Mouse (Mus musculus) thymus, postnatal 4 days (tissue): ENCODE data around the gene Glis3.

Experiments used
- DNase-seq: peaks from one replicate; pipeline ENCODE4 v3.0.0; 2021

Gene Glis3

GRCm38 (mm10) chr19:28529006-28529405 lies 150.9 kb downstream of the Glis3 start:
- DNase-seq, result no peak

GRCm38 (mm10) chr19:28527446-28527845 lies 152.4 kb downstream of the Glis3 start:
- DNase-seq, result no peak

- no peak for DNase-seq
Measured at GRCm38 (mm10) chr19:28525331-28525730, 154.5 kb downstream of the Glis3 start.

GRCm38 (mm10) chr19:28522289-28522688 lies 157.6 kb downstream of the Glis3 start:
- DNase-seq, result no peak

GRCm38 (mm10) chr19:28520761-28521181 lies 159.1 kb downstream of the Glis3 start:
- no peak for DNase-seq

GRCm38 (mm10) chr19:28520128-28520745 lies 159.6 kb downstream of the Glis3 start:
- DNase-seq, result no peak

GRCm38 (mm10) chr19:28519296-28519695 lies 160.6 kb downstream of the Glis3 start:
- no peak for DNase-seq

GRCm38 (mm10) chr19:28518846-28519245 lies 161.0 kb downstream of the Glis3 start:
- no peak for DNase-seq

- no peak for DNase-seq
Measured at GRCm38 (mm10) chr19:28518266-28518665, 161.6 kb downstream of the Glis3 start.

- DNase-seq, result no peak
Measured at GRCm38 (mm10) chr19:28517464-28518080, 162.3 kb downstream of the Glis3 start.

- no peak for DNase-seq
Measured at GRCm38 (mm10) chr19:28516487-28516886, 163.4 kb downstream of the Glis3 start.

GRCm38 (mm10) chr19:28512475-28512874 lies 167.4 kb downstream of the Glis3 start:
- no peak for DNase-seq

GRCm38 (mm10) chr19:28511910-28512309 lies 168.0 kb downstream of the Glis3 start:
- no peak for DNase-seq

- DNase-seq, result no peak
Measured at GRCm38 (mm10) chr19:28505376-28505775, 174.5 kb downstream of the Glis3 start.

- DNase-seq, result no peak
Measured at GRCm38 (mm10) chr19:28503011-28503410, 176.9 kb downstream of the Glis3 start.

GRCm38 (mm10) chr19:28500975-28501374 lies 178.9 kb downstream of the Glis3 start:
- DNase-seq, result no peak

GRCm38 (mm10) chr19:28500505-28500904 lies 179.4 kb downstream of the Glis3 start:
- no peak for DNase-seq

GRCm38 (mm10) chr19:28499786-28500185 lies 180.1 kb downstream of the Glis3 start:
- no peak for DNase-seq

GRCm38 (mm10) chr19:28495926-28496325 lies 184.0 kb downstream of the Glis3 start:
- no peak for DNase-seq

GRCm38 (mm10) chr19:28493605-28494260 lies 186.1 kb downstream of the Glis3 start:
- no peak for DNase-seq

- no peak for DNase-seq
Measured at GRCm38 (mm10) chr19:28478055-28478454, 201.8 kb downstream of the Glis3 start.

GRCm38 (mm10) chr19:28477326-28477863 lies 202.5 kb downstream of the Glis3 start:
- DNase-seq, result no peak

GRCm38 (mm10) chr19:28473621-28474020 lies 206.3 kb downstream of the Glis3 start:
- no peak for DNase-seq

GRCm38 (mm10) chr19:28471144-28471543 lies 208.7 kb downstream of the Glis3 start:
- no peak for DNase-seq
